Mouse (Mus musculus) heart, adult 11 months (tissue): ENCODE results near the gene C1qtnf2.

Experiments
- DNase-seq: peaks from one replicate; pipeline ENCODE4 v3.0.0; 2022

The C1qtnf2 gene

GRCm38 (mm10) chr11:43539863-43540262 lies 65.8 kb downstream of the C1qtnf2 start:
- no peak for DNase-seq
